Mouse (Mus musculus) liver, embryonic 13.5 days (tissue): ENCODE measurements at regions not wholly inside any gene's neighbourhood (a gene's known extent, or its start where the extent isn't known, plus 50 kb on each side); places are given as distances from the start of the nearest gene placed in this dataset.

Source experiments
- ATAC-seq: fragments of 200-750 bp; cut with Nextera tagmentation; 2 replicates; pipeline ENCODE4 v1.8.0; 2017; ENCODE audit warnings: low read depth, mild to moderate bottlenecking, moderate number of reproducible peaks, moderate library complexity
- DNase-seq: peaks from one replicate; pipeline ENCODE4 v3.0.0; 2022
- H3K27ac ChIP-seq: fragments of 300-500 bp; sonication (generic); 2 replicates; pipeline ENCODE4 v1.5.1; 2015; ENCODE audit warnings: moderate library complexity, mild to moderate bottlenecking, inconsistent platforms
- H3K27me3 ChIP-seq: fragments of 300-500 bp; sonication (generic); 2 replicates; pipeline ENCODE4 v1.6.1; 2015; ENCODE audit warnings: mild to moderate bottlenecking, inconsistent platforms
- H3K36me3 ChIP-seq: fragments of 300-500 bp; sonication (generic); 2 replicates; pipeline ENCODE4 v1.6.1; 2015; ENCODE audit warnings: mild to moderate bottlenecking, inconsistent platforms
- H3K4me1 ChIP-seq: fragments of 300-500 bp; sonication (generic); replicated peaks from 2 replicates; pipeline ENCODE4 v1.6.1; 2015; ENCODE audit warnings: inconsistent platforms
- H3K4me2 ChIP-seq: fragments of 300-500 bp; sonication (generic); 2 replicates; pipeline ENCODE4 v1.6.1; 2015; ENCODE audit warnings: inconsistent platforms, mild to moderate bottlenecking, moderate library complexity
- H3K4me3 ChIP-seq: fragments of 300-500 bp; sonication (generic); replicated peaks from 2 replicates; pipeline ENCODE4 v1.5.1; 2015; ENCODE audit warnings: mild to moderate bottlenecking, inconsistent platforms
- H3K9ac ChIP-seq: fragments of 300-500 bp; sonication (generic); 2 replicates; pipeline ENCODE4 v1.6.1; 2015; ENCODE audit warnings: mild to moderate bottlenecking, inconsistent platforms
- H3K9me3 ChIP-seq: fragments of 300-500 bp; sonication (generic); replicated peaks from 2 replicates; pipeline ENCODE4 v1.6.1; 2016; ENCODE audit warnings: inconsistent platforms
- WGBS: fragments of 180-500 bp; shearing (Covaris S2); methylation state at CpG from one replicate; pipeline ENCODE4 v1.1.7; 2015; ENCODE audit not compliant: insufficient replicate concordance; 5-methylcytosine and 5-hydroxymethylcytosine counted together

DNA sequence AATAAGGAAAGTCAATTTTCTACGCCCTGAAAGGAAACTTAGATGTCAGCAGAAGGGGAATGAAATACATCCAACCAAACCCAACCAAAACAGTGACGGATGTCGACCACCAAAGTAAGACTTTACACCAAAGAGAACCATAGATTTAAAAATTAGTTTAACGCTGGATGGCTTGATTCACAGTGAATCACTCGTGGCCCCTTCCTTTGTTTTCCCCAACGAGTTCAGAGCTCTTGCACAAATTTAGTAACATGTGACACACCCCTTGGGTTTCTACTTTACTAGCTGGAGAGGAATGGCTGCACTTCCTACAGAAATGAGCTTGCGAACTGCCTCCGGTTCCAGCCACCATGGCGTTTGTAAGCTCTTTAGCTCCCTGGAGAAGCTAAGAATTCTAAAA, 74.2 kb downstream of the Tmem30b start:
- no peak overlapping the region for H3K9ac ChIP-seq
- no peak overlapping the region for H3K4me2 ChIP-seq
- no peaks in the 10 kb centered on the region for H3K9me3 ChIP-seq
- 68% methylated on average over 9 of the region's 9 CpGs for whole genome bisulfite sequencing
- no peak overlapping the region for H3K27ac ChIP-seq
- no peaks in the 10 kb centered on the region for H3K4me1 ChIP-seq
- no peaks in the 10 kb centered on the region for H3K36me3 ChIP-seq
- no peaks in the 10 kb centered on the region for H3K27me3 ChIP-seq
- DNase-seq (no peak), ATAC-seq (no peak)
- no peak overlapping the region for H3K4me3 ChIP-seq

DNA sequence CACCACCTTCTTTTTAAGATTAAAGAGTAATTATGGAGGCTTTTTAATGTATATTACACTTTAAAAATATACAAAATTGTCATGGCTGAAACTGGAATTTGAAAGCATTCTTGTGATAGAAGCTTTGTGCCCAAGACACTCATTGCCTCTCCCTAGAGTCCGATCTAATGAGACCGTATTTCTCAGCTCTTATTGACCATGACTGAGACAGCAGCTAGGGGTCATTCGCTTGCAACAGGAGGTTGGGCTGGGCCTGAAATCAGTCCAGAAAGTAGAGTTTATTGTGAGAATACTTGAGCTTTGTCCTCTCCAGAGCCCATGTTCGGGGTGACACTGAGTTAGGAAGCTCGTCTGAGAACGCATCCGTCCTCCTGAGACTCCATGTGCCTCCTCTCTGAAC, 79.7 kb downstream of the Tmem30b start:
- no peak overlapping the region for H3K4me3 ChIP-seq

GRCm38 (mm10) chr12:73465975-73466374, 80.2 kb downstream of the Tmem30b start:
- no peak overlapping the region for H3K4me2 ChIP-seq
- DNase-seq, result no peak
- no peak for ATAC-seq
- H3K36me3 ChIP-seq, result no peaks in the 10 kb centered on the region
- H3K9ac ChIP-seq, result no peak overlapping the region
- 70% methylated on average over 5 of the region's 5 CpGs for WGBS
- no peaks in the 10 kb centered on the region for H3K4me1 ChIP-seq
- H3K27ac ChIP-seq, result no peak overlapping the region
- H3K27me3 ChIP-seq, result no peaks in the 10 kb centered on the region
- no peaks in the 10 kb centered on the region for H3K9me3 ChIP-seq
- H3K4me3 ChIP-seq, result no peak overlapping the region

More for the DNA sequence above, 79.7 kb downstream of the Tmem30b start:
- WGBS, result 65% methylated on average over 7 of the region's 7 CpGs
- ATAC-seq (no peak), DNase-seq (no peak)
- Histone ChIP-seq H3K36me3 (no peaks in the 10 kb centered on the region), H3K9me3 (no peaks in the 10 kb centered on the region), H3K9ac (no peak overlapping the region), H3K4me1 (no peaks in the 10 kb centered on the region), H3K27me3 (no peaks in the 10 kb centered on the region), H3K4me2 (no peak overlapping the region), H3K27ac (no peak overlapping the region)

DNA sequence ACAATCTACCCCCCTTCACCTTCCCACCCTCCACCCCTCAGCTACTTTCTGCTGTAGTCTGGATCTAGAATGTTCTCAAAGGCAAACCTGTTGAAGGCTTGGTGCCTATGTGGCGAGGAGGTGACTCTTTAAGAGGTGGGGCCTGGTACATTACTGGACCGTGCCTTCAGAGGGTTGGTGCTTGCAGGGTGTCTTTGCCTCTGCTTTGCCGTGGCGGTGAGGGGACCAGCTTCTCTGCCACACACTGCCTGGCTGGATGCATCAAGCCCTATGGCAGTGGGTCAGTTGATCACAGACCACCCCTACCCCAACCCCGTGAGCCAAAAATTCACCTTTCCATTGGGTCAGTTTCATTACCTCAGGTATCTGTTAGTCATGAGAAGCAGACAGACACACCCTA, 81.9 kb downstream of the Tmem30b start:
- no peak overlapping the region for H3K4me3 ChIP-seq
- H3K4me2 ChIP-seq, result no peak overlapping the region
- H3K9ac ChIP-seq, result no peak overlapping the region
- no peaks in the 10 kb centered on the region for H3K9me3 ChIP-seq
- no peaks in the 10 kb centered on the region for H3K4me1 ChIP-seq
- 71% methylated on average over 5 of the region's 5 CpGs for WGBS
- H3K36me3 ChIP-seq, result no peaks in the 10 kb centered on the region
- DNase-seq (no peak), ATAC-seq (no peak)
- H3K27me3 ChIP-seq, result no peaks in the 10 kb centered on the region
- no peak overlapping the region for H3K27ac ChIP-seq

DNA sequence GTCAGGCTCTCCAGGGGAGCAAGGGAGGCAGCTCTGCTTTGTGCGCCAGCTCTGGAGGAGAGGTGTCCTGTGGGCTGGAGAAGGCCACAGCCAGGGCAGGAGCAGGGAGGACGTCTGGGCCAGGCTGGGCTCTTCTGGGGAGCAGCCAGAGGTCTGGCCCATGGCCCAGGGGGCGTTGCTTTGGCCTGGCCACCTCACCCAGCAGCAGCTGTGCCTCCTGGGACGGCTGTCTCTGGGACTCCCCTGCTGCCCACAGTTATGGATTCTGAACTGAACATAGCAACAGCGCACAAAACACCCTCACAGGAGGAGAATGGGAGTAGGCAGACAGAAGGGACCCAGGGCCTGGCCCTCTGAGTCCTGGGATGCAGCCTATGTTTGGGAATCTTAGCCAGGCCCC, 84.1 kb downstream of the Tmem30b start:
- Histone ChIP-seq H3K9ac (no peak overlapping the region), H3K4me1 (no peaks in the 10 kb centered on the region), H3K27ac (no peak overlapping the region), H3K36me3 (no peaks in the 10 kb centered on the region), H3K27me3 (no peaks in the 10 kb centered on the region), H3K4me3 (no peak overlapping the region), H3K4me2 (no peak overlapping the region), H3K9me3 (no peaks in the 10 kb centered on the region)
- 45% methylated on average over 5 of the region's 5 CpGs for WGBS
- no peak for DNase-seq
- no peak for ATAC-seq

DNA sequence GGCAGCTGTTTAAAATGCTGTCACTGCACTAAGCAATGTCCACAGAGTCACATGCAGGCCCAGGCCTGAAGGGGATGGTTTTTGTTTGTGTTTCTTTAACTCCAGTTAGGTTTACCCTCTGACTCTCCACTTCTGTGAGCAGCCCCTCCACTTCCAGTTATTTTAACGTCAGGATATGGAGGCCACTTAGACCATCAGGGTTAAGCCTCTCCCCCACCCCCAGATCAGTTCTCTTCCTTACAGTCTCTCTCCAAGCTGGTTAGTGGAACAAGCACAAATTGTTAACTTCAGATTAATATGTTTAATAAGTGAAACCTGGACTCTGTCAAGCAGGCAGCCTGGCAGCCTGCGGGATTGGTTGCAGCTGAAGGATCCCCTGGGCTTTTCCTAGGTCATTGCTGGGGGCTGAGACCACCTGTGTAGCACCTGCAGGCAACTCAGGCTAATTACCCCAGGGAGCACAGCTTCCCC, 85.9 kb downstream of the Tmem30b start:
- Histone ChIP-seq H3K9me3 (no peaks in the 10 kb centered on the region), H3K4me2 (no peak overlapping the region), H3K4me3 (no peak overlapping the region), H3K4me1 (no peaks in the 10 kb centered on the region), H3K27ac (no peak overlapping the region), H3K36me3 (no peaks in the 10 kb centered on the region), H3K9ac (no peak overlapping the region), H3K27me3 (no peaks in the 10 kb centered on the region)
- 45% methylated on average over 2 of the region's 2 CpGs for WGBS
- no peak for ATAC-seq
- no peak for DNase-seq

DNA sequence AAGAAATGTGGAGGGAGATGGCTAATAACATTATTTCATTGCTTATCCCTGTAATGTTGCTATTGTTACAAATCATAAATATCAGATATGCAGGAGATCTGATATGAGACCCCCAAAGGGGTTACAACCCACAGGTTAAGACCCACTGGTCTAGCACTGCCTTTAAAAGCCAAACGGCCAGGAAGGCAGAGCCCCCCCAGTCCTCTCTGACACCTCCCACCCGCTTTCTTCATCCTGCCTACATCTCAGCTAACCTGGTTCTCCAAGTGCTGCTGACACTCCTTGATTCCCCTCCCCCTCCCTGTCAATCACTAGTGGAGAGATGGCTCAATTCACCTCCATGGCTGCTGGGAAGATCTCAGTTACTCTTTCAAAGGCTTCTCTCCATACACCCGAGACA, 94.9 kb downstream of the Tmem30b start:
- 66% methylated on average over 3 of the region's 3 CpGs for WGBS
- Histone ChIP-seq H3K27ac (no peak overlapping the region), H3K4me1 (no peaks in the 10 kb centered on the region), H3K36me3 (no peaks in the 10 kb centered on the region), H3K4me2 (no peak overlapping the region), H3K9me3 (no peaks in the 10 kb centered on the region), H3K4me3 (no peak overlapping the region), H3K9ac (no peak overlapping the region), H3K27me3 (0 out of 2 replicates have a peak, but pooled peaks cover 3% of the 10 kb centered on the region)
- ATAC-seq (no peak), DNase-seq (no peak)

DNA sequence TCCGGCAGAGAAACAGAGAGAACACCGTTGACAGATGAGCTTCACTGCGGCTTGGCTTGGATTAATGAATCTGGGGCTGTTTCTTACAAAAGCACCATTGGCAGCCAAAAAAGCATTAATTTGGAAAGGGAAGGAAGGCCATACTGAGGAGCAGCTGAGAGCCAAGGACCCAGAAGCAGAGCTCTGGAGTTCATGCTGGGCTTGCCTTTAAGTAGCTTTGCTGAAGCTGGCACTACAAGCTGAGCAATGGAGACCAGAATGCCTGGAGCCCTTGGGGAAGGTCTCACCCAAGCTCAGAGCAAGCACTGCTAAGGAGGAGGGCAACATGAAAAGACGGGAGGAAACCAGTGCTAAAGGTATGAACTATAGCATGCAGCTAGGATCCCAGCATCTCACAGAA, 95.7 kb downstream of the Tmem30b start:
- Histone ChIP-seq H3K4me3 (no peak overlapping the region), H3K4me2 (no peak overlapping the region), H3K36me3 (no peaks in the 10 kb centered on the region), H3K27ac (no peak overlapping the region), H3K9ac (no peak overlapping the region), H3K4me1 (no peaks in the 10 kb centered on the region), H3K27me3 (0 out of 2 replicates have a peak, but pooled peaks cover 3% of the 10 kb centered on the region), H3K9me3 (no peaks in the 10 kb centered on the region)
- WGBS, result 71% methylated on average over 4 of the region's 4 CpGs
- DNase-seq (no peak), ATAC-seq (no peak)

DNA sequence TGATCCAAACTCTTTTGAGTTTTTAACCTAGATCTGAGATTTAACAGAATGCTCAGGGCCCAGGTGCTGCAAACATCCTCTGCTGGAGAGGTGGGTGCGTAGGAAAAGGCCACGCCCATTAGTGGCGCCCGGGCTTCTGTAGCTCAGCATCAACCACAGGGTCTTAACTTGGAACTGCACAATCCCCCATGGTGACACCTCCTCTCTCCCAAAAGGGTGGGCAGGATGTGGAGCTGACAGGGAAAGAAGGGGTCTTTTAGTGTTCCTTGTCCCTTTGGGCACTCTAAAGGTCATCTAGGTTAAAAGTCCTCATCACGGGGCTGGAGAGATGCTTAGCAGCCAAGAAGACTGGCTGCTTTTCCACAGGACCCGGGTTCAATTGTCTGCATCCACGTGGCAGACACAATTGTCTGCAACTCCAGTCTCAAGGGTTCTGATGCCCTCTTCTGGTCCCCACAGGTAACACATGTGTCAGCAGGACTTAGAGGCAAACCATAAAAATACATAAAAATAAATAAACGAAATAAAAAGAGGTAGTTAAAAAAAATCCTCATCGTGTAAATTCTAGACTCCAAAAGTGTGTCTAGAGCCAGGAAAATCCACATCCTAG, 96.2 kb downstream of the Tmem30b start:
- H3K9me3 ChIP-seq, result no peaks in the 10 kb centered on the region
- ATAC-seq (no peak), DNase-seq (no peak)
- H3K4me2 ChIP-seq, result no peak overlapping the region
- no peak overlapping the region for H3K9ac ChIP-seq
- H3K36me3 ChIP-seq, result no peaks in the 10 kb centered on the region
- H3K27me3 ChIP-seq, result 0 out of 2 replicates have a peak, but pooled peaks cover 3% of the 10 kb centered on the region
- no peak overlapping the region for H3K27ac ChIP-seq
- no peak overlapping the region for H3K4me3 ChIP-seq
- 34% methylated on average over 9 of the region's 9 CpGs for WGBS
- no peaks in the 10 kb centered on the region for H3K4me1 ChIP-seq

DNA sequence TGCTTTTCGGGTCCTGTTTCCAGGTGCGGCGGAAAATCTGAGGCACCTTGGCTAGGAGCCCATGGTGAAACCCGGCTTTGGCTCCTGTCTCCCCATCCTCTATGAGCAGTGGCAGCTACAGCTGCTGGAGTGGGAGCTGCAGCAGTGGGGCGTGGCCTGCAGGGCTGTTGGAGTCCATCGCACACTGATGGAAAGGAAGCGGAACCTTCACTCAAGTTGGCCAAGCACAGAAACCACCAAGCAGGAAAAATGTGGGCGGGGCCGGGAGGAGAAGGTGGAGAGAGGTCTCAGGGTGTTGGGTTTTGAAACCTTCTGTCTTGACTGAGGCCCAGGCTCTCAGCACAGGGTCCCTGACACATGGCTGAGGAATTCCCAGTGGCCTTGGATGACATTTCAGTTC, 97.1 kb downstream of the Tmem30b start:
- WGBS, result 27% methylated on average over 9 of the region's 9 CpGs
- H3K9ac ChIP-seq, result no peak overlapping the region
- H3K4me2 ChIP-seq, result no peak overlapping the region
- no peaks in the 10 kb centered on the region for H3K9me3 ChIP-seq
- H3K4me3 ChIP-seq, result no peak overlapping the region
- no peaks in the 10 kb centered on the region for H3K4me1 ChIP-seq
- DNase-seq (peak; percentile 8), ATAC-seq (no peak)
- H3K27ac ChIP-seq, result no peak overlapping the region
- H3K27me3 ChIP-seq, result 0 out of 2 replicates have a peak, but pooled peaks cover 3% of the 10 kb centered on the region
- no peaks in the 10 kb centered on the region for H3K36me3 ChIP-seq

- 0 out of 2 replicates have a peak, but pooled peaks cover 3% of the 10 kb centered on the region for H3K27me3 ChIP-seq
- H3K27ac ChIP-seq, result no peak overlapping the region
- WGBS, result 40% methylated on average over 10 of the region's 10 CpGs
- H3K36me3 ChIP-seq, result no peaks in the 10 kb centered on the region
- DNase-seq, result no peak
- no peak overlapping the region for H3K9ac ChIP-seq
- no peaks in the 10 kb centered on the region for H3K9me3 ChIP-seq
- H3K4me1 ChIP-seq, result no peaks in the 10 kb centered on the region
- no peak overlapping the region for H3K4me3 ChIP-seq
- ATAC-seq, result no peak
- H3K4me2 ChIP-seq, result no peak overlapping the region
These were observed 97.7 kb downstream of the Tmem30b start for GRCm38 (mm10) chr12:73448388-73448965.

- 71% methylated on average over 6 of the region's 6 CpGs for WGBS
These were observed 99.0 kb downstream of the Tmem30b start for GRCm38 (mm10) chr12:73447172-73447571.

More at GRCm38 (mm10) chr12:73447172-73447571, 99.0 kb downstream of the Tmem30b start:
- Histone ChIP-seq H3K9ac (no peak overlapping the region), H3K27me3 (0 out of 2 replicates have a peak, but pooled peaks cover 3% of the 10 kb centered on the region), H3K36me3 (no peaks in the 10 kb centered on the region), H3K4me2 (no peak overlapping the region), H3K27ac (no peak overlapping the region), H3K4me3 (no peak overlapping the region), H3K4me1 (no peaks in the 10 kb centered on the region), H3K9me3 (no peaks in the 10 kb centered on the region)
- DNase-seq (no peak), ATAC-seq (no peak)
